Mouse (Mus musculus) heart, adult 18-20 months (tissue): ENCODE measurements around the gene Sirt2. TPM values are rescaled to one million over a fixed set of nuclear protein-coding genes. Genes with fewer than 3 reads are reported as not detected.
A peak's percentile ranks its signal among the peaks of the same experiment; 100 is the strongest.

Source experiments
- DNase-seq, 2 experiments: peaks; one replicate each; pipeline ENCODE4 v3.0.0; 2021 to 2022; ENCODE audit warnings: mixed read lengths in 1 of 2
- total RNA-seq, 2 experiments: library from RNA; stranded (reverse); gene quantifications; 2 replicates each; pipeline ENCODE4 v1.2.3; 2021

Sirt2 gene
- total RNA-seq, 2 experiments from 2014 or later, result 84.3 to 88.4 TPM

DNA sequence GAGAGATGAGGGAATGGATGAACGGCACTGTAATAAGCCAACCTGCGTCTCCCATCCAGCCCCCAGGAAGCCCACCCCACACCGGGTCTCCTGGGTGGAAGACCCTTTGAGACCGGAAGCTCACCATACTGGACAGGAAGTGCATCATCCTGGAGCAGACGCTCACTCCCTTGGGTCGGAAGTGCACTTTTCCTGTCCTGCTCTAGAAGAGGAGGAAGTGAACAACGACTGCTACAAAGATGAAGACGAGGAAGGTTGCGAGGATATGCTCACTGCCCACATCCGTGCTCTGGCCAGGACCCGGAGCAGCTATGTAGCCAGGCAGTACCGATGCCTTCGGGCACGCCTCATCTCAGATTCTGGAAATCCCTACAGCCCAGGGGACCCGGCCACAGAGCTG, 29.3 kb downstream of the Sirt2 start:
- peak; percentile 47 to 60 for DNase-seq

DNA sequence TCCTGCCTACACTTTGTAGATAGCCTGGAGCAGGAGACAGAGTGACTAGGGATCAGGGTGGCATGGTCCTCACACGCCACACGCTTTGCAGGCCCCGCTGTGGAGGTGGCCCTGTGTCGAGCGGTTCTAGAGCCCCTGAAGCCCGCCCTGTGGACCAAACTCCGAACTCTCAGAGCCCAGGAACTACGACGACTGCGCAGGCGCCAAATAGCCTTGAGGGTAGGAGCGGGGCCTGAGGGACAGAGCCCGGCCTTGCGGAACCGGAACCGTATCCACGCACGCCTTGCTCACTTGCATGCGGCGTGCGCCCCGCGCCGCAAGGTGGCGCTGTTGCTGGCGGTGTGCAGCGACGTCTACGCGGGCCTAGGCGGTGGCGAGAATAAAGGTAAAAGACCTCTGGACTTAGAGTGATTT, 30.0 kb downstream of the Sirt2 start:
- DNase-seq, result peak; percentile 88 to 91

DNA sequence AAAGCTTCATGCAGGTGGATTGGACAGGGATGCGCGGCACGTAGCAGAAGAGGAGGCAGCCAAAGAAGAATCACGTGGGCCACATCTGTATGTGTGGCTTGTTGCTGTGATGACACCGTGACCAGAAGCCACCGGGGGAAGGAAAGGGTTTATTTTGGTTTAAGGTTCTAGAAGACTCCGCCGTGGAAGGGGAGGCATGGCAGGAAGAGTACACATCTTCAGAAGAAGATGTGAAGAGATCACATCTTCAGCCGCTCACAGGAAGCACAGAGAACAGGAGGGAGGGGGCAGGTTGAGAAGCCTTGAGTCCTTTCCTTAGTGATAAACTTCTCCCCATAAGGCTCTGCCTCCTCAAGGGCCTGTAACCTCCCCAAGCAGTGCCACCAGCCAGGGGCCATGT, 33.5 kb downstream of the Sirt2 start:
- no peak for DNase-seq

DNA sequence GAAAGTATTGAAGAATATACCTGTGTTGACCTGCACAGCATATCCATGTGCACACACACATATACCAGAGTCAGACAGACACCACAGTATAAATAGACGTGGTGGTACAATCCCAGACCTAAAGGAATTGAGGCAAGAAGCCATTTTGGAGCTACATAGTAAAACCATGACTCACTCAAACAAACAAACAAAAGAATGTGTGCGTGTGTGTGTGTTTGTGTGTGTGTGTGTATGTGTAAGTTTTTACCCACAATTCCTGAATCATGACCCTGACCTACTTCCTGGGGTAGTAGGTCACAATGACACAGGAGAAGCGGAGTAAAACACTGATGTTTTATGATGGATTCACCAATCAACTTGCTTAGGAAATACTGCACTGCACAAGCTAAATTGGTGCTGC, 34.9 kb downstream of the Sirt2 start:
- DNase-seq, result no peak

DNA sequence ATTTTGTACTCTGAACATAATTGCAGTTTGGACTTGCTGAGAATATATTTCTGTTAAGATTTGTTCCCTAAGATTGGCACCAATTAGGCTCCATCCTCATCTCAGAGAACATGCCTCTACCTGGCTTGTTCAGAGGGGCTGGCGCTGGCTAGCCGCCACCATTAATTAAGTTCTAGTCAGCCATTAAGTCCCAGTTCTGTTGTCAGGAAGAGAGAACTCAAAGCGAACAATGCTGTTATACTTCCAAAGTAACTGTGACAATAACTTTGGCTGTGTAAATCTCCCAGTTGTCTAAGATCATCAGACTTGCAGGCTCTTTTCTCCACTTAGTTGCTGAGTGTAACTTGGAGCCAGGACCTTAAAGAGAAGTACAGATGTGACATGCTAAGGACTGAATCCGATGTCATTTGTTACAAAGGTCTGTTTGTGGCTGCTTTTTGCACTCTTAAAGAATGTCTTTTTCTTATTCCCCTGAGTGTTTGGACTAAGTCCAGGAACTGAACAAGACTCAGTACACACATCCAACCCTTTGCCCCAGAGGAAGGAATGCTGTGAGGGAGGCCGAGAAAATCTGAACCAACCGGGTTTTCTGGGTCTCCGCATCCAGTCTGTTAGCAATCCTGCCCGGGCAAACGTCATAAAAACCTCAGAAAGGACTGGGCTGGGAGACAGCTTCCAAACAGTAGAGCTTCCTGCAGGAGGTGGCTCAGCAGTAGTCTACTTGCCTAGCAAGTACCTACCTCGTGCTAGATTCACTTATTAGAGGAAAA, 35.6 kb downstream of the Sirt2 start:
- peak; percentile 65 to 72 for DNase-seq

DNA sequence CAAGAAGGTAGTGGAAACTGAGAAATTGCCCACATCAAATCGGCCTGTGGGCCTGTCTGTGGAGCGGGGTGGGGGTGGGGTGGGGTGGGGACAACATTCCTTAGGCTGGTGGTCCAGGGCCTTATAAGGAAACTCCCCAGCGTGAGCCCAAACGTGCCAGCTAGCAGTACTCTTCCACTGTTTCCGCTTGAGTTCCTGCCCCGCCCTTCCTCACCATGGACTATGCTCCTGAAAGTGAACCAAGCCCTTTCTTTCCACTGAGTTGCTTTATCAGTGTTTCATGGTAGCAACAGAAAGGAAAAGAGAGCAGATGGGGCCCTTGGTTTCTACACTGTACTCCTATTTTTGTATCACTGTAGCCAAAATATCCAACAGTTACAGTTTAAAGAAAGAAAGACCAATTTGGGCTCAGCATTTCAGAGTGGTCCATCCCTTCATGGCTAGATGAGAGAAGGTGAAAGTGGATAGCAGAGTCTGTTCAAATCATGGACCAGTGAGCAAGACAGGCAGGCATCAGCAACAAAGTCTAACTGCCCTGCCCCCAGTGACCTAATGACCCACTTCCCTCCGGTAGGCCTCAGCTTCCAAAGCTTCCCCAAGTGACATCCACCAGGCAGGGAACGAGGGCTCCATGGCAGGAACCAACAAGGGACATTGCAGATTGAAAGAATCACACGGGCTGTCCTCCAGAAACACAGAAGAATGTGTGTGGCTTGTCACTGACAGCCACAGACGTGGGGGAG, 36.5 kb downstream of the Sirt2 start:
- DNase-seq, result peak; percentile 50 to 77

DNA sequence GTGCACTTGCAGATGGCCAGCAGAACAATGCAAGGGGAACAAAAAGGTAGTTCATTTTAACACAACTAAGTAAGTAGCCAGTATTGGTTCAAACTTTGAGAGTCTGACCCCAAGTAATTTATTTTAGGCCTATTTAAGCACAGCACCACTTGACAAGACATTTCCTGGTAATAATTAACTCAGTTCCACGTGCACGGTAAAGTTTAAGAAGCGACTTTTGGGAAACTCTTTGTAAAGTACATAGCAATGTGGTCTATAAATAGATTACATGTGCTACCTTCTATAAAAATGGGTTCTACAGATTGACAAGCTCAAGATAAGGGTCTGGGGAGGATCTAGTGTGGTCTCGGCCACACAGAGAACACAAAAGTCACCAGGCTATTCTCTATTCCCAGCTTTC, 37.2 kb downstream of the Sirt2 start:
- DNase-seq, result no peak

DNA sequence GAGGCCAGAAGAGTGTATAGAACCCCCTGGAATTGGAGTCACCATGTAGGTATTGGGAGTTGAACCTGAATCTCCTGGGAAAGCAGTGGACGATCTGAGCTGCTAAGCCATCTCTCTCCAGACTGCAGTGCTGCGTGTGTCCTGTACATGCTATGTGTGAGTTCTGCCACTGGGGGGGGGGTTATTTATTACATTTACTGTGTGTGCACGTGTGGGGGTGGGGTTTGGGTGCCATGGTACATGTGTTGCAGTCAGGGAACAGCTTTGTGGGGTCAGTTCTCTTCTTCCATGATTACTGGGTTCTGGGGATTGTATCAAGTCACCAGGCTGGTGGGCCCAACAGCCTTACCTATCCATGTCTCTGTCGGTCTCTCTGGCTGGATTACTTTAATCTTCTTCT, 40.3 kb downstream of the Sirt2 start:
- no peak for DNase-seq

DNA sequence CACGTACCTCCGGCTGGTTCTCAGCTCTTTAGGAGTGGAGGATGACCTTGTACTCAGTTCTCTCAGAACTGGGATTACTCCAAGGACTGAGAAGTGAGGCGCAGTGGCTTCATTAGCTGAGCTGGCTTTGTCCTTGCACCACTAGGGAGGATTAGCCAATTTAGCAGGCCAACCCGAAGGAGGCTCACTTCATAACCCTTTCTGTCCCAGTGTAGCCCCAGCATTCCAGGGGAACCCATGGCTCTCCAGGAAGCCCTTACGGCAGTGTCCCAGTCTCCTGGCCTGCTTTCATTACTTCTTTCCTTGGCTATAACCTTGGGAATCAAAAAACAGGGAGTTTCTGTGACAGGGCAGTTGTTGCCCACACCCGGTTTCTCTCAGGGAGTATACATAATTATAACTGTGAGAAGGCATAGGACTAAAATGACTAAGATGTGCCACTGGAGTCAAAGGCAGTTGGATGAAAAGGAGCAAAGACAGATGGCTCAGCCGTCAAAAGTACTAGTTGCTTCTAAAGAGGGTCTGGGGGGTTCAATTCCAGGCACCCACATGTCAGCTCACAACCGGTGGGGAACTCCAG, 41.2 kb downstream of the Sirt2 start:
- DNase-seq, result peak; percentile 65 to 76

DNA sequence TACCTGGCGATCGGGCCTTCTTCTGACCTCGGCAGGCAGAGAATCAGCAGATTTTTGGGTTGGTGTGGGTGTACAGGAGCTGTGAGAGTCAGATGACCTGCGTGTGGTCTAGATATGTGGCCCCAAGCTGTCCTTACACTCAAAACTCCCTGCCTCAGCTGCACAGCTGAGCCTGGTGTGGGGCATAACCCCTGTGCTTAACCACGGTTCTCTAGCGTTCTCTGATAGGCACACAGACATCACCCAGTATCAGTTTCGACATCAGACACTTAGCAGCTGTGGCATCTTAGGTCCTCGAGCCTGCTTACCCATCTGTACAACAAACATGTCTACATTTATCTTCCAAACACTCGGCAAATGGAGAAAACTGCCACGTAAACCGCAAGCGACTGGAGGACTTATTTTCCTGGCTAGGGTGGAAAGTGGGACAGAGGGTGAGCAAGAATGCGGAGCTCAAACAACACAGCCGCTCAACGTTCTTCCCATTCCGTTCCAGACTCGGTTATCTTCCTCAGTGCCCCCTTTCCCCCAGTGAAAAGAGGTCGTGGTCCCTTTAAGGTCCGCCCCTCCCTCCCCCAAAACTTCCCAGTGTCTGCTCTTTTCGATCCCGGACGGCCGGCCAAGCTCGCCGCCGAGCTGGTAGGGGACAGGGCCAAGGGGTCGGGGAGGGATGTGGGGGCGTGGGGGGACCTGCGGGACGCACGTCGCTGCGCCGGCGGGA, 41.8 kb downstream of the Sirt2 start, which contains the start of gene Hnrnpl:
Gene Hnrnpl, plus strand, starts transcription at position 321 of the 721 bp plus-strand sequence.
- DNase-seq, result peak; percentile 86 to 88

DNA sequence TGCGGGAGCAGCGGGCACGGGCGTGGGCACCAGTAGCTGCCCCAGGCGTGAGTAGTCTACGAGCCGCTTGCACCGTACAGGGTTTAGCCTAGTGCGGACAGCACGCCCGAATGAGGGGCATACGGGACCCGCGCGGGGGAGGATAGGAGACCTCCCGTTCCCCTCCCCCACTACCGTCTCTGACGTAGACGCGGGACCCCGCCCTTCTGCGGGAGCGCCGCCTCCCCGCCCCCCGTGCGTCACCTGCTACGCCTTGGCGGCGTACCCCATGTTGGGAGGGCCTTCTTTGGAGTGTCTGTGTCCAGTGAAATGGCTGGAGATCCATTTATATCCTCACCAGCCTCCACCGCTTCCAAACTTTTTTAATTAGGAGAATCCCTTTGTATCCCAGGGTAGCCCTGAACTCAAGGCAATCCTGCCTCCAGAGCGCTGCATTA, 42.4 kb downstream of the Sirt2 start:
- DNase-seq, result peak; percentile 97 to 98

DNA sequence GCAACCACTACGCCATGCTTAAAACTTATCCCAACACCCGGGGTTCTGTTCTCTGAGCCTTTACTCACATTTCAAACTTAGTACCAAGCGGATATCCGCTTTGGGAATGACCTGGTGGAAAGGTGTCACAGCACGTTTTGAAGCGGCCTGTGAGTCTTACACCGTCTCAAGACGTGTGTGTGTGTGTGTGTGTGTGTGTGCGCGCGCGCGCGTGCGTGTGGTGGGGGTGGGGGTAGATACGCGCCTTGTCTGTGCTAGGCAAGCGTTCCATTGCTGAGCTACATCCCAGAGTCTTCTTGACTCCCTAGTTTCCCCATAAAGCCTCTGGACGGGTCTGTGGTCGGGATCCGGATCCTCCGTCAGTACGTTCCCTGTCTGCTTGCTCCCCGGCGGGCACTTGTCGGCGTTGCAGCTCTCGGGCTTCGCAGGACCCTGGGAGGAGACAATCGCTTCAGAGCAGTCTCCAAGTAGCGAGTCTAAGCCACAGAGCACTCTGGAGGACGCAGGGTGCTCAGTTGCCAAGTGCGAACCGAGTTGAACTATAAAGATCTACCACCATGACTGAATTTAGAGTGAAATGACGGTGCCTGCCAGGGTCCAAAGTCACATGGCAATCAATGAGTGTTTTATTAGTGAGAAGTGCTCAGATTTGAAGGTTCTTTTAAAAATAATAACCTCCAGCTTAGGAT, 43.0 kb downstream of the Sirt2 start:
- DNase-seq, result peak; percentile 60 to 78

DNA sequence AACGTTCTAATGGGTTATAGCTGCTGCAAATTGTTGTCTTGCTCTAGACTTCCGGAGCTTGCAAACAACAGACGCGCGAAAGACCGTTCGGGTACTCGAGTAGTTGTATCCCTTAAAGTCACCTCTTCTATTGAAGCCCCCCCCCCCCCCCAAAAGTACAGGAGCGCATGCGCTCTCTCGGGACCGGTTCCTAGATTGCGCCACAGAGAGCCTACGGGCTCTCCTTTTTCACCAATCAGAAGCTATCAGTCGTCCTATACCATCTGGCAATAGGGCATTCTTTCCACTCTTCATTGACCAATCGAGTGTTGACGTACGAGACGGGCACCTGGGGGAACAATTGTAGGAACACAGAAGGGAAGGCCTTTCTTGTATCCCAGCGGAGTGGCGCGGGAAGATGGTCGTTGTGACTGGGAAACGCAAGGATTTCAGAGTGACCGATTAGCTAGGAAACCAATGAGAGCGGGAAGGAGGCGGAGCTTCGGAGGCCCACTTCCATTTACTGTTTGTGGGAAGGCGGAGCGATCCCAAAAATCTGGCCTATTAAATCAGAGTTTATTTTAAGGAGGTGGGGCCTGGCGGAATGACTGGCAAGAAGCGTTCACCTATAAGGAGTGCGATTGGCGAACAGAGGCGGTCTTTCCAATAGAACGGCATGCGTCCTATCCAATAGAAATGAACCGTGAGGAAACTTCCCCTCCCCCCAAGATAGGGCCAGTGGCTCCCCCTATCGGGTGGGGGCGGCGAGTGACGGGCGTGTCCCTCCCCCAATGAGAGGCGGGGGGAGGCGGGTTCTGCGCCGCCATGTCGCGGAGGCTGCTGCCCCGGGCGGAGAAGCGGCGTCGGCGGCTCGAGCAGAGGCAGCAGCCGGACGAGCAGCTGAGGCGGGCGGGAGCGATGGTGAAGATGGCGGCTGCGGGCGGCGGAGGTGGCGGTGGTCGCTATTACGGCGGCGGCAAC, 43.9 kb downstream of the Sirt2 start:
- DNase-seq, result peak; percentile 98 to 100

DNA sequence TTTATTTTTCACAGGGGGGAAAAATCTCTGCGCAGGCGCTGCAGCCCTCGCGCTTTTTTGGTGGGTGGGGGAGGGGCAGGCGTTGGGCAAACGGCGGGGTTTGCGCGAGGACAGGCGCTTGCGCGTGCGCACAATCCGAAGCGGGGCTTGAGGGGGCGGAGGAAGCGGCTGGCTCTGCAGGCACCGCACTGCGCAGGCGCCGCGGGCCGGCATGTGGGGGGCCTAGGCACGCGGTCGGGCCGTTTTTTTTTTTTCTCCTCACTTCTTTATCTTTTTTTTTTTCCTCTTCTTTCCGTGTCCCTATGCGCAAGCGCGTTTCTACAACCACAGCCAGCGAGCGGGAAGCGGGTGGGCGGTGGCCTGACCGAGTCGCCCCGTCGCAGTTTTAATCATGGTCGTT, 44.7 kb downstream of the Sirt2 start:
- peak; percentile 93 to 96 for DNase-seq

DNA sequence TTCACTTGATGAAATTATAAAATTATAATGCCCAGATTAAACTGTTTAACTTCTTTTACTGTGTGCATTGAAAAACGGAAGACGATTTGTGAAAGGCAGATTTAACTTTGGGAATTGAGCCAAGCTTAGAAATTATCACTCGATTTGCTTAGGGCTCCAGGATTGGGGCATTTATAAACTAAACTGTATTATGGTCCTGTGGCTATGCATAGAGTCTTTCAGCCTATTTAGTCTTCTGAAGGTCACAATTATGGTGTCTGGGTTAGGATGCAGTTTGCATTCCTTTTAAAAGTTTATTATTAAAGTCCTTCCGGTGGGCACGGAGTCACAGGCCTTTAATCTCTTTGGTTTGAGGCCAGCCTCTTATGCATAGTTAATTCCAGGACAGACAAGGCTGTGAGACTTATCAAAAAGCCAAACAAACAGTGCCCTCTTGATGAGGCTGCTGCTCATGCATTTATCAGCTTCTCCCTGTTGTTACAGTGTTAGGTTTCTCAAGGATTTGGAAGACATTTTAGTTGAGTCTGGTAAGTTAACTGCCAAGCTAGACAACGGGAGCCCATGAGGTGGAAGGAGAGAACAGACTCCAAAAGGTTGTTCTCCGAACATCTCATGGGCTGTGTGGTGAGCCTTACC, 45.2 kb downstream of the Sirt2 start:
- DNase-seq, result peak in 1 of 2 experiments; percentile 46

DNA sequence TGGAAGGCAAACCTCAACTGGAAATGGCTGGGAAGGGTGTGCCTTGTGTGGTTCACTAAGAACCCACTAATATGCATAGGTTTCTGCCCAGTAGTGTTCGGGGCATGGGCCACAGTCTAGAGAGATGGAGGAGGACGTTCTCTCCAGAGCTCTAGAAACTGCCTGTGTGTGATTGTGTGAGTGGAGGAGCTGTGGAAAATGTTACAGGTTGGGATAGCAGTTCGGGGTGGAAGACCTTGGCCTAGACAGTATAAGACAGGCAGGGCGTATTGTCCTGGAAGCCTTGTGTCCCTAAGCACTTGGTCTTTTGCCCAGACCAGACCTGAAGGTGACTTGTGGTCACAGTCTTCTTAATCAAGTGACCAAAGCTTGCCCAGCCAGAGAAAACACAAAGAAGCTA, 45.9 kb downstream of the Sirt2 start:
- peak; percentile 49 to 56 for DNase-seq

DNA sequence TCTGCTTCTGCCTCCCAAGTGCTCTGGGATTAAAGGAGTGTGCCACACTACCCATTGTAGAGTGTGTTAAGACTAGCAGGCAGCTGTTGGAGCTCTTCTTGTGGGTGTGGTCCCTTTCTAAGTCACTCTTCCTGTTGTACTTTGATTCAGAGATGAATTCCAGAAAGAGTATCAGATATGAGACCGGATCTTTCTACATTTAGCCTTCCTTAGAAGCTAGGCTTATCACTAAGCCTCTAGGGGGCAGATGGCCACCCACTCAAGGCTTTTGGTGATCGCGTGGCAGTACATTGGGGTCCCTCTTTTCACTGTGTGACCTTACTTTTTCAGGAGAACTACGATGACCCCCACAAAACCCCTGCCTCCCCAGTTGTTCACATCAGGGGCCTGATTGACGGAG, 46.4 kb downstream of the Sirt2 start:
- DNase-seq, result peak in 1 of 2 experiments; percentile 40

DNA sequence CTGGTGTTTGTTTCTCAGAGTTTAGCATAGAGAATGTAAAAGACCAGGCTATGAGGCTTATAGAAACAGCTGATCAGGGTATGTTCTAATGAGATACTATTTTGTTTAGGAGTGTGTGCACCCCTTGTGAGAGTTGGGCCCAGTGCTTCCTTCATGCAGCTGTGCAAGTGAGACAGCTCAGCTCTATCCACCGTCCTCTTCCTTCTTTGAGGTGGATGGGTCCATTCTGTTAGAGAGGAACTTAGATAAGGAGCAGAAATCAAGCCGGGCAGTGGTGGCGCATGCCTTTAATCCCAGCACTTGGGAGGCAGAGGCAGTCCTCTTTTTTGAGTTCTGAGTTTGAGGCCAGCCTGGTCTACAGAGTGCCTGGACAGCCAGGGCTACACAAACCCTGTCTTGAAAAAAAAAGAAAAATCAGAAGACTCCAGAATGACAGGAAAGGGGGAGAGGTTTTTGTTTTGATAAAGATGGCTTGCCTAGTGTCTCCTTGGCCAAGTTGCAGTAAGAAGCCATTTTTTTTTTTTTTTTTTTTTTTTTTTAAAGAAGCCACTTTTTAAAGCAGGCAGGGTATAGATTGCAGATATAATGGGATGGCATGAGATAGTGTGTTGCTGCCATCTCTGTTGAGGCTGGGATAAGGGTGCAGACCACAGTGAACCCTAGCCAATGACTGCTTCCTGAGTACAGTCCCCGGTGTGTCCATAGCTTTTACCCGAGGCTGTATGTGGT, 47.9 kb downstream of the Sirt2 start:
- no peak for DNase-seq

DNA sequence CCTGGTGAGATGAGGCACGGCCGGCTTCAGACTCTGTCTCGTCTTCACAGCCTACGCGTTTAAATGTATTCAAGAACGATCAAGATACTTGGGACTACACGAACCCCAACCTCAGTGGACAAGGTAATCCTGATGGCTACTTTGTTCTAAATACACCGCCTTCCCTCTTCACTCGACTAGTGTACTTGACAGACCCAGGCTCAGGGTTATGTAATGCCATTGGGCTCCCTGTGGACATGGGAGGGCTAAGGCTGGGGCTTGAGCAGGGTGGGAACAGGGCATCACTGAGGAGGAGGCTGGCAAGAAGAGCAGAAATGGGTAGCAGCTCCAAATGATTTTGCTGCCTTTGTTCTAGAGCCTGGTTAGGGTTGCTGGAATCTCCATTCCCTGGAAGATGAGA, 48.7 kb downstream of the Sirt2 start:
- no peak for DNase-seq
